Mouse (Mus musculus): ENCODE results near the gene Atp6v0a4.
A peak's percentile ranks its signal among the peaks of the same experiment; 100 is the strongest.

Atp6v0a4 gene

GRCm38 (mm10) chr6:38021406-38021805 lies 103.0 kb downstream of the Atp6v0a4 start:
- no peak for DNase-seq (ENCODE audit: low read depth, low spot score)

- no peak for DNase-seq (ENCODE audit: low read depth, low spot score)
These were observed 111.6 kb downstream of the Atp6v0a4 start for GRCm38 (mm10) chr6:38012829-38013228.

- peak; percentile 85 for DNase-seq (ENCODE audit: low read depth, low spot score)
These were observed 116.9 kb downstream of the Atp6v0a4 start for GRCm38 (mm10) chr6:38007459-38007858.

All from R1 (cell line).